Mouse (Mus musculus) kidney, adult 2 months (tissue): ENCODE results near the gene Brms1.

ENCODE experiments used
- CTCF ChIP-seq: fragments of 200-500 bp; conservative IDR thresholded peaks from 2 replicates; pipeline ENCODE4 v1.5.1; 2011; ENCODE audit warnings: low read depth, mild to moderate bottlenecking, control low read depth, low read length, moderate library complexity, mixed read lengths; ENCODE audit not compliant: insufficient read depth, insufficient read length
- POLR2A ChIP-seq: fragments of 200-500 bp; IDR thresholded peaks from one replicate; pipeline ENCODE4 v1.6.1; 2011; ENCODE audit warnings: low read depth, low read length, control low read depth

DNA sequence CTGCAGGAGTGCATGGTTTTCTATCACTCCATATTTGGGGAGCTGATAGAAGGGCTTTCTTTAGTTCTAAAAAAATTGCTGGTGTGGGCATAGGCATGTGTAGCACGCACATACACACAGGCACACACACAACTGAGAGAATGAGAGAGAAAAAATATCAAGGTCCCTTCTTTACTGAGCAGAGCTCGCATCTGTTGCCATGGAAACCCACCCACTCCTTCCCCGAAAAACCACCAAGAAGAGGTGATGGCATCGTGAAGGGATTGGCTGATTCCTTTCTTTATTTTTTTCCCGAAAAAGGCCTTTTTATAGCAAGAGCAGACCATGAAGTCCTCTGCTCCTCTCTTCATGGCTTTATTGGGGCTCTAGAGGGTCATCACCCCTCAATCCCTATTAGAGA, 47.1 kb upstream of the Brms1 start:
- no peak for TF ChIP-seq CTCF
- no peak for TF ChIP-seq POLR2A
